Mouse (Mus musculus): ENCODE measurements around the gene Prdx3. TPM values are rescaled to one million over a fixed set of nuclear protein-coding genes. Genes with fewer than 3 reads are reported as not detected.
A peak's percentile ranks its signal among the peaks of the same experiment; 100 is the strongest.

Prdx3 gene
- total and polyA plus RNA-seq, 2 experiments = 157 to 199 TPM

DNA sequence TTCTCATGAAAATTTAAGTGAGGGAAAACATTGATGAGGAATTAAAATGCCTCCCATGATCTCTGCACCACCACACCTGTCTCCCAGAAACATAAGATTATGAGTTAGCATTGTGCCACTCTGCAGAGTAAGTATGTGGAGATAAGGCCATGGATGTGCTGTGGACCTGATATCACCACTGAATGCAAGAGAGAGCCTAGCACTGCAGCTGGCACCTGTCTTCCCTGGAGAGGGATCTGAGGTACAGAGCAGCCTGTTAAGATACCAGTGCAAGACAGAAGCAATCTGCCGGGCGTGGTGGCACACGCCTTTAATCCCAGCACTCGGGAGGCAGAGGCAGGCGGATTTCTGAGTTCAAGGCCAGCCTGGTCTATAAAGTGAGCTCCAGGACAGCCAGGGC, 31.1 kb upstream of the Prdx3 start:
- Histone ChIP-seq H3K36me3 (ENCODE audit: control insufficient read depth, insufficient read depth, low read length) (no peaks in the 10 kb centered on the region), H3K9ac (ENCODE audit: low read depth, low read length) (no peak overlapping the region), H3K4me1 (ENCODE audit: control insufficient read depth, insufficient read depth, low read length) (no peaks in the 10 kb centered on the region; the same call in 1 of the 2 replicates), H3K27me3 (ENCODE audit: control insufficient read depth, insufficient read depth, low read length) (no peaks in the 10 kb centered on the region), H3K79me2 (ENCODE audit: control insufficient read depth, insufficient read depth, low read length) (no peaks in the 10 kb centered on the region), H3K27ac (replicated peaks; ENCODE audit: insufficient read depth, low read depth, low read length) (no peak overlapping the region), H3K4me3 (ENCODE audit: insufficient read depth, low read depth, low read length) (no peak overlapping the region)
- 92% methylated on average over 5 of the region's 5 CpGs for WGBS
- no peak for DNase-seq (ENCODE audit: extremely low read depth, low read depth, low spot score)
- TF ChIP-seq POLR2A (IDR thresholded peaks at IDR 0.05; ENCODE audit: extremely low read depth, insufficient read depth, low read length) (no peak), CTCF (IDR thresholded peaks at IDR 0.05; ENCODE audit: low read depth, low read length) (no peak)

DNA sequence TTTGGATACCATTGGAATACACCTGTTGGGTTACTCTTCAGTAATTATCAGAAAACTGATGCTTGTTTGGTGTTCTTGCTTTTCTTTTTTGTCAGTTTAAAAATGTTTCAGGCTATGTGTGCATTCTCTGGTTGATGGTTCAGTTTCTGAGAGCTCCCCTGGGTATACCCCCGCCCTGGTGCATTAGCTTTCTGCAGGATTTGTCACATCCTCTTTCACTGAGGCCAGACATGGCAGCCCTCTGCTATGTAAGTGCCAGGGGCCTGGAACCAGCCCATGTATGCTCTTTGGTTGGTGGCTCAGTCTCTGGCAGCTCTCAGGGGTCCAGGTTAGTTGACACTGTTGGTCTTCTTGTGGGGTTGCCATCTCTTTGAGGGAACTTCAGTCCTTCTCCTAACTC, 29.6 kb upstream of the Prdx3 start:
- no peaks in the 10 kb centered on the region for H3K27me3 ChIP-seq (ENCODE audit: control insufficient read depth, insufficient read depth, low read length)
- no peak overlapping the region for H3K4me3 ChIP-seq (ENCODE audit: insufficient read depth, low read depth, low read length)
- 100% methylated on average over 1 of the region's 1 CpGs for WGBS
- no peaks in the 10 kb centered on the region for H3K36me3 ChIP-seq (ENCODE audit: control insufficient read depth, insufficient read depth, low read length)
- TF ChIP-seq POLR2A (IDR thresholded peaks at IDR 0.05; ENCODE audit: extremely low read depth, insufficient read depth, low read length) (no peak), CTCF (IDR thresholded peaks at IDR 0.05; ENCODE audit: low read depth, low read length) (no peak)
- H3K79me2 ChIP-seq (ENCODE audit: control insufficient read depth, insufficient read depth, low read length) = no peaks in the 10 kb centered on the region
- DNase-seq (ENCODE audit: extremely low read depth, low read depth, low spot score) = no peak
- no peak overlapping the region for H3K27ac ChIP-seq (replicated peaks; ENCODE audit: insufficient read depth, low read depth, low read length)
- no peak overlapping the region for H3K9ac ChIP-seq (ENCODE audit: low read depth, low read length)
- no peaks in the 10 kb centered on the region; the same call in 1 of the 2 replicates for H3K4me1 ChIP-seq (ENCODE audit: control insufficient read depth, insufficient read depth, low read length)

DNA sequence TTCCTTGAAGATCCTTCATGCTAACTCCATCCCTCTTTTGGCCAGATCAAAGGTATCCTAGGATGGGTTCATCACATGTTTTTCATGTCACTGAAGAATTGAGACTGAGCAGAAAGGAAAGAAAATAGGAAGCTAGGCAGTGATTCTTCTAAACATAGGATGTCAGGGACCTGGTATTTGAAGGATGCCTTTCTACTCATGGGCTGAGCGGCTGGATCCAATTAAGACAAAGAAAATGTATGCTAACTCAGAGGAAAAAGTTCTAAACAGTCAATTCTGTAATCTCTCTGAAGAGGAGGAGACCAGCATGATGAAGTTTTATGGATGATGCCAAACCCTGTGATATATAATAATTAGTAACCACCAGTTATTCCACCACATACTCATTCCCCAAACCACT, 28.8 kb upstream of the Prdx3 start:
- H3K4me3 ChIP-seq (ENCODE audit: insufficient read depth, low read depth, low read length) = no peak overlapping the region
- DNase-seq (ENCODE audit: extremely low read depth, low read depth, low spot score) = no peak
- H3K27me3 ChIP-seq (ENCODE audit: control insufficient read depth, insufficient read depth, low read length) = no peaks in the 10 kb centered on the region
- 91% methylated on average over 1 of the region's 1 CpGs for WGBS
- H3K36me3 ChIP-seq (ENCODE audit: control insufficient read depth, insufficient read depth, low read length) = no peaks in the 10 kb centered on the region
- H3K9ac ChIP-seq (ENCODE audit: low read depth, low read length) = no peak overlapping the region
- H3K4me1 ChIP-seq (ENCODE audit: control insufficient read depth, insufficient read depth, low read length) = no peaks in the 10 kb centered on the region; the same call in 1 of the 2 replicates
- no peak overlapping the region for H3K27ac ChIP-seq (replicated peaks; ENCODE audit: insufficient read depth, low read depth, low read length)
- no peaks in the 10 kb centered on the region for H3K79me2 ChIP-seq (ENCODE audit: control insufficient read depth, insufficient read depth, low read length)
- TF ChIP-seq POLR2A (IDR thresholded peaks at IDR 0.05; ENCODE audit: extremely low read depth, insufficient read depth, low read length) (no peak), CTCF (IDR thresholded peaks at IDR 0.05; ENCODE audit: low read depth, low read length) (no peak)

DNA sequence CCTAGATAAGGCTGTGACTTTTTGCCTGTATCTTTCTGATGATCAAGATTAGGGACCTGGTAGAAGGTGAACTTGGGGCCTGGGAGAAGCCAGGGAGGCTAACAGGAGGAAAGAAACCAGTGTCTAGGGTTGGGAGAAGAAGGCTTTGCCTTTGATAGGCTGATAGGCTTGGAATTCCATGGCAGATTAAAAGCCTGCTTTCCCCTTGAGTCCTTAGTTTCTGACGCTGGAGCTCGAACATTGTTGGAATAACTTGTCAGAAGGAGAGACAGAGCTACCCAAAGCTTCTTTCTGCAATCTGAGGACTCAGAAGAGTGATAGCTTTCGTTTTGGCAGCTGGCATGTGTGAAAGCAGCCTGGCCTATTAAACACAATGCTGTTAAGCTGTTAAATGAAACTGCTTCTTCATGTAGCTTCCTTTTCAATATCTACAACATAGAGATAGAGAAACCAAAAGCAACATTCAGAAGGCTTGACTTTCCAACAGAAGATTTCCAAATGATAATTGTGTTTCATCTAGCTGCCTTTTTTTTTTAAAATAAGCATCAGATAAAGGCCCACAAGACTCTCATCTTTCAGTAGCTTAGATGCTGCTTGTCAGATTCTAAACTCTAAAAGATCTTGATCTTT, 21.0 kb upstream of the Prdx3 start:
- no peaks in the 10 kb centered on the region for H3K36me3 ChIP-seq (ENCODE audit: control insufficient read depth, insufficient read depth, low read length)
- DNase-seq (ENCODE audit: extremely low read depth, low read depth, low spot score) = no peak
- H3K27ac ChIP-seq (replicated peaks; ENCODE audit: insufficient read depth, low read depth, low read length) = peak overlapping the region; percentile 24; the same call in 1 of the 2 replicates
- H3K4me3 ChIP-seq (ENCODE audit: insufficient read depth, low read depth, low read length) = no peak overlapping the region
- no peak overlapping the region for H3K9ac ChIP-seq (ENCODE audit: low read depth, low read length)
- no peaks in the 10 kb centered on the region; the same call in 1 of the 2 replicates for H3K79me2 ChIP-seq (ENCODE audit: control insufficient read depth, insufficient read depth, low read length)
- H3K27me3 ChIP-seq (ENCODE audit: control insufficient read depth, insufficient read depth, low read length) = no peaks in the 10 kb centered on the region
- H3K4me1 ChIP-seq (ENCODE audit: control insufficient read depth, insufficient read depth, low read length) = peaks cover 2% of the 10 kb centered on the region
- TF ChIP-seq POLR2A (IDR thresholded peaks at IDR 0.05; ENCODE audit: extremely low read depth, insufficient read depth, low read length) = no peak
- no peak for TF ChIP-seq CTCF (IDR thresholded peaks at IDR 0.05; ENCODE audit: low read depth, low read length)
- WGBS = 49% methylated on average over 3 of the region's 3 CpGs

DNA sequence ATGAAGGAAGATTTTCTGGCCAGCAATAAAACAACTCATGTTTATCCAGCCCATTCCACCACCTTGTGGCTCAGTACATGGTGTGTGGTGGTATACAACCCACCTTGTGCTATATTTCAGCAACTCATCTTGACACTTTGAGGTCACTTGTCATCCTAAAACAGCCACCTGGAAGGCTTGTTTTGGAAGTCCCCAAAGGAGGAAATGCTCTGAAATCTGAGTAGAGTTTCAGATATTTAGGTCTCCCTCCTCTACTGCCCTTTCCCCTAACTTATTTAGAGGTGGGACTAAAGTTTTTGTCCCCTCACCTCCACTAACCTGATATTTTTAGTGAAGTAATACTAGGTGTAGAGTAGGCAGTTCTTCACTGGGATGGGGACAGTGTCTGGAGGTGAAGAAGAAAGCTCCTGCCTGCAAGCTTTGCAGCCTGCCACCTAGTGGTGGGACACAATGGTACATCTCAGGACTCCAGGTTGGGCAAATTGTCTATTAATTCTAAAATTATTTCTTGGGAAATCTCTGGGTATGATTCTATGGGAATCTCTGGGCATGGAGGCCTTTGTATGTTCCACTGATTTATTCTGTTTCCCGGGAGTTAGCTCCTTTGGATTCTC, 17.7 kb upstream of the Prdx3 start:
- no peak overlapping the region for H3K27ac ChIP-seq (replicated peaks; ENCODE audit: insufficient read depth, low read depth, low read length)
- no peaks in the 10 kb centered on the region for H3K36me3 ChIP-seq (ENCODE audit: control insufficient read depth, insufficient read depth, low read length)
- peaks cover 5% of the 10 kb centered on the region for H3K4me1 ChIP-seq (ENCODE audit: control insufficient read depth, insufficient read depth, low read length)
- 21% methylated on average over 1 of the region's 1 CpGs for WGBS
- no peak overlapping the region for H3K4me3 ChIP-seq (ENCODE audit: insufficient read depth, low read depth, low read length)
- TF ChIP-seq CTCF (IDR thresholded peaks at IDR 0.05; ENCODE audit: low read depth, low read length) = peak; percentile 84
- TF ChIP-seq POLR2A (IDR thresholded peaks at IDR 0.05; ENCODE audit: extremely low read depth, insufficient read depth, low read length) = no peak
- H3K79me2 ChIP-seq (ENCODE audit: control insufficient read depth, insufficient read depth, low read length) = no peaks in the 10 kb centered on the region; the same call in 1 of the 2 replicates
- H3K27me3 ChIP-seq (ENCODE audit: control insufficient read depth, insufficient read depth, low read length) = no peaks in the 10 kb centered on the region
- DNase-seq (ENCODE audit: extremely low read depth, low read depth, low spot score) = peak; percentile 43
- H3K9ac ChIP-seq (ENCODE audit: low read depth, low read length) = no peak overlapping the region

- WGBS = 24% methylated on average over 4 of the region's 5 CpGs
- no peaks in the 10 kb centered on the region; the same call in 1 of the 2 replicates for H3K79me2 ChIP-seq (ENCODE audit: control insufficient read depth, insufficient read depth, low read length)
- no peaks in the 10 kb centered on the region for H3K36me3 ChIP-seq (ENCODE audit: control insufficient read depth, insufficient read depth, low read length)
- TF ChIP-seq CTCF (IDR thresholded peaks at IDR 0.05; ENCODE audit: low read depth, low read length) (no peak), POLR2A (IDR thresholded peaks at IDR 0.05; ENCODE audit: extremely low read depth, insufficient read depth, low read length) (no peak)
- no peak overlapping the region; the same call in 1 of the 2 replicates for H3K4me3 ChIP-seq (ENCODE audit: insufficient read depth, low read depth, low read length)
- no peaks in the 10 kb centered on the region for H3K27me3 ChIP-seq (ENCODE audit: control insufficient read depth, insufficient read depth, low read length)
- no peak for DNase-seq (ENCODE audit: extremely low read depth, low read depth, low spot score)
- H3K4me1 ChIP-seq (ENCODE audit: control insufficient read depth, insufficient read depth, low read length) = peaks cover 5% of the 10 kb centered on the region
- no peak overlapping the region for H3K27ac ChIP-seq (replicated peaks; ENCODE audit: insufficient read depth, low read depth, low read length)
- no peak overlapping the region for H3K9ac ChIP-seq (ENCODE audit: low read depth, low read length)
Measured at GRCm38 (mm10) chr19:60891123-60891470, 16.7 kb upstream of the Prdx3 start.
